Mouse (Mus musculus) spleen, embryonic (tissue): ENCODE measurements around the gene Catsper1.
"Not testable (repeated sequence)": the region's sequence is repeated elsewhere in the genome, so short reads cannot be mapped to it uniquely, and the experiment has no call there.

ENCODE experiments used
- CTCF ChIA-PET: fragments of 350-600 bp; sonication (Branson Sonifier 250); formaldehyde crosslinking; loops from one replicate; lab custom pipeline; 2022; lab: Charles Lee

Gene Catsper1

DNA sequence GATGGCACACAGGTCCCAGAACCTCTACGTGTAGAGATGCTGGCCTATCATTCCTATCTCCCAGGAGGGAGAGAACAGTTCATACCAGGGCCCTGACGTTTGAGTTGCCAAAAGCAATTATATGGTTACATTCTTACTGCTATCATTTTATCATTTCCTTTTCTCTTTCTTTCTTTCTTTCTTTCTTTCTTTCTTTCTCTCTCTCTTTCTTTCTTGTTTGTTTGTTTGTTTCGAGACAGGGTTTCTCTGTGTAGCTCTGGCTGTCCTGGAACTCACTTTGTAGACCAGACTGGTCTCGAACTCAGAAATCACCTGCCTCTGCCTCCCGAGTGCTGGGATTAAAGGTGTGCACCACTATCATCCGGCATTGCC lies 13.9 kb downstream of the Catsper1 start, which contains the start of gene Cst6:
TSS of gene Cst6 (minus strand) at position 73 of the 372 bp plus-strand sequence.
- CTCF ChIA-PET: not testable (repeated sequence)

DNA sequence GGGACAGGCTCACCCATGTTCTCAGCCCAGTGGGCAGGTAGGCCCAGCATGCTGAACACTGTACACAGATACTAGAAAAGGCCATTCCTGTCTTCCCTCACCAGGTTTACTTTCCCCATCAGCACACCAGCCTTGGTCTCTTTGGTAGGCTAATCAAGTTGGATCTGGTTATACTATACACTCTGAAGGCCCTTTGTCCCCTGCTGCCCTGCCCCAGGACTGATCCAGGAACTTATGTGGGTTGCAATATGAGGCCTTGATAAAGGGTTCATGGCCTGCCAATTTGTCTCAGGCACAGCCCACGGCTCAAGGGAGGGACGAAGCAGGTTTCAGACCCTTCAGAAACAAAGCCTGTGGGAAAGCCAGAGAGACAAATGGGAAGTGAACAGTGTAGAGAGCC lies 18.1 kb downstream of the Catsper1 start:
- CTCF ChIA-PET: no interaction called here

DNA sequence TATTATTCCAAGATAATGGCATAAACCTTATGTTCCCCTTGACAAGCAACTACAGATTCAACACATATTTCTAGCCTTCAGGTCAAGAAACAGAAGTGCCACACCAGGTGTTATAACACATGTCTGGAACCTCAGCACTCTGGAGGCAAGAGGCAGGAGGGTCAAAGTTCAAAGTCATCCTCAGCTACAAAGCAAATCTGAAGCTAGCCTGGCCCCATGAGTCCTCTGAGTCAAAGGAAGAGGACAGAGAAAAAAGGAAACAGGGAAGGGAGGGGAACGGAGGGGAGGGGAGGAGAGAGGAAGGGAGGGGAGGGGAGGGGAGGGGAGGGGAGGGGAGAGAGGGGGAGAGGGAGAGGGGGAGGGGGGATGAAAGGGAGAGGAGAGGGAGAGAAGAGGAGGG lies 20.5 kb downstream of the Catsper1 start:
- CTCF ChIA-PET: interaction anchor here (0.5 kb wide), 1 partner anchor 238 kb away, joined by 4 read pairs; no protein-coding TSS in a partner anchor

DNA sequence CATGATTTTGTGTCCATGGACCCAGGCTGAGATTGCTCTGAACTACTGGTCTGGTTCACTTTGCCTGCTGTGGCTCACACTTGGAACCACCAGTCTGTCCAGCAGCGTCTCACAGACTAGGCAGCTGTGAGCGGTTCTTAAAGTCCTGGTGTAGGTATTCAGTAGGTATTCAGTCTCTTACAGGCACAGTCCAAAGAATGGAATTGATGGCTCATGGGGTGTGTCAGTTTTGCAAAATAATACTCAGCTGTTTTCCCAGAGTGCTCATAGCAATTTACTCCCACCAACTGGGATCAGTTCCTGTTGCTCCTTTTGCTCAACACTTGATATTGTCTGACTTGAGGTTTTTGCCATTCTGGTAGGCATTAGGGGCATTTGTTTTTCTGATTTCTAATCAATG lies 26.6 kb downstream of the Catsper1 start:
- CTCF ChIA-PET: no interaction called here

DNA sequence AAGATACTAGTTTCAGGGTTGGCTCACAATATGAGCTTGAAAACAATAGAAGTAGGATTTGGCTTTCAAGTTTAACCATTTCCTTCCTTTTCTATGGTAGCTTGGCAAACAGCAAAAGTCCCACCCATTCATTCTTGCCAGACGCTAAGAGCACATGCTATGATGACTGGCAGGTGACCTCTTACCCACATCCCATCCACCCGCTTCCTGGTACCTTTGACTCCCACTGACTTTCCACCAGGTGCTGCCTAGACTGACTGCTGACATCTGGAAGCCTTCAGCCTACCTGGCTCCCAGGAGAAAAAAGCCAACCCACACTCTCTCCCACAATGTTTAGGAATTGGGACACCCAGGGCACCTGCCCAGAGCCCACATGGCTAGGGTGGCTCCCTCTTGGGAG lies 28.6 kb downstream of the Catsper1 start:
- CTCF ChIA-PET: no interaction called here

DNA sequence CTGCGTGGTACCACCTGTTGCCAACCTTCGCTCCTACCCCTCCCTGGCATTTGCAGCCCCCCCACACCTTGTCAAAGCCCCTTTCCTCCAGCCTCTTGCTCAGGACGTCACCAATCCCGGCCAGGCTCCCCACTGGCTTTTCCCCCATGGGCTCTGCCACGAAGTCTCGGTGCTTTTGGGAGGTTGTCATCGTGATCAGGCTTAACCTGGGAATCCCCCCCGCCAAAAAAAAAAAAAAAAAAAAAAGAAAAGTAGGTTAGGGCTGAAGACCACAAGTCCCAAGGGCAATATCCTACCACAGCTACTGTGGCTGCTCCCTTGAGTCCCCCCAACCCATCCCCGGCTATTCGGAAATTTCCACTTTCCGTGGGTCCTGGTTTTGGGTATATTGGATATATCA lies 30.2 kb downstream of the Catsper1 start:
- CTCF ChIA-PET: interaction anchor here (0.7 kb wide), 1 partner anchor 344 kb away, joined by 3 read pairs; no protein-coding TSS in a partner anchor

DNA sequence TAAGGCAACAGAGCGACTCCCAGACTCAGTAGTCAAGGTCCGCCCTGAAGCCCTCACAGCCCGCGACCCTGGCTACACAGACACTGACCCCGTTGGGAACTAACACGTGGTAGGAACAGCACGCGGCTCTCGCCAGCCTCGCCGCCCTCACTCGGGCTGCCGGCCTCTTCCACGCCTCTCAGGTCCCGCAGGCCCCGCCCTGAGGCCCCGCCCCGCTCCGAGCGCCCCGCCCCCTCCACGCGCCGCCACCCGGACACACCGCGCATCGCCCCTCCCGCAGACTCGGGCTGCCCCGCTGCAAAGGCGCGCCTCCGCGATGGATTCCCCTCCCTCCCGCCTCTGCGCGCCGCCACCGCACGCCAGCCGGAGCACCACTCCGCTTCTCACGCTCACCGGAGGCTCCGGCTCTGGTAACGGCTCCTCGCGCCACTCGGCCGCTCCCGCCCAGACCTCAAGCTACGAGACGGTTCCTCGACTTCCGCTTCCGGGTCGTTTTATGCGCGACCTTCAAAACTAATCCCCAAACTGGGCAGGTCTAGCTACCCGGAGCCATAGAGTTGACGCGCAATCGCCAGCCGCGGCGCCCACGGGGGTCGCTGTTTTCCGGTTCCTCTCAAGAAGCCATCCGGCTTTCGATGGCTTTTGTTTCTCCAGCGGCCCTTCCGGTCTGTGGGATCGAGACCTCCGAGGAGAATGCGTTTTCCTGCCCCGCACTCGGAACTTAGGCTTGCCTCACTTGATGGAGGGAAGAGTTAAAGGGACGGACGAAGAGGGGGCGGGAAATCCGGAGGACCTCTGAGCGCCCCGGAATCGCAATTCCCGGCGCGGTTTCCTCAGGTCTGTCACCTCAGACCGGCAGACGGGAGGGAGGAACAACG lies 30.9 kb downstream of the Catsper1 start, which contains the start of gene Eif1ad:
TSS of gene Eif1ad (plus strand) at position 567 of the 878 bp plus-strand sequence.
- CTCF ChIA-PET: interaction anchor here (0.7 kb wide), 1 partner anchor 345 kb away, joined by 3 read pairs; no protein-coding TSS in a partner anchor

DNA sequence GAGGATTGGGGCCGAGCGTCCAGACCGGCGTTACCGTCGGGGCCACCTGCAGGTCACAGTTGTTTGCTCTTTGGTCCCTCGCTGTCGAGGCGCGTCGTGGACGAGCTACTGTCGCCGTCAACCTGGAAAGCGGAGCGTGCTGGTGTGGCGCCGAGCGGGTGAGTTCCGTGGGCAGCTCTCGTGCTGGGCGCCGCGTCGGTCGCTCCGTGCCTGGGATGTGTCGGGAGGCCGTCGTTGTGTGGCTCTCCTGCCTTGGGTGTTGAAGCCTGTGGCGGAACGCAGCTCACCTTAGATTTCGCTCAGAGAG lies 31.5 kb downstream of the Catsper1 start, which contains the start of gene Banf1:
TSS of gene Banf1 (minus strand) at position 116 of the 307 bp plus-strand sequence.
- CTCF ChIA-PET: interaction anchor here (0.7 kb wide), 1 partner anchor 29 kb away, joined by 3 read pairs; no protein-coding TSS in a partner anchor

DNA sequence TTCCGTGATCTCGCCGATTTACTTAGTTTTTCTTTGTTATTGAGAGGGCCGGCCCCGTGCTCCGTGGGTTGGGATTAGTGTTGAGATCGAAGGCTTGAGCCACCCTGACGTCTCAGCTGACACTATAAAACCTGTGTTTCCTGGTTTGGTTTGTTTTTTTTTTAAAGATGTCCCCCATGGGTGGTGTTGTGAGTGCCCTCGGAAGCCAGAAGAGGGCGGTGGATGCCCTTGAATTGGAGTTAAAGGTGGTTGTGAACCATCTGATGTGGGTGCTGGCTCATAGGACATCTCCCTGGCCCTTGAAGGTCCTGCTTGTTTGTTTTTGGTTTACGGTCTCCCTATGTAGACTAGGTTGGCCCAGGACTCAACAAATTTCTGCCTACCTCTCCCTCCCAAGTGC lies 31.9 kb downstream of the Catsper1 start:
- CTCF ChIA-PET: interaction anchor here (0.7 kb wide), 1 partner anchor 29 kb away, joined by 3 read pairs; no protein-coding TSS in a partner anchor

DNA sequence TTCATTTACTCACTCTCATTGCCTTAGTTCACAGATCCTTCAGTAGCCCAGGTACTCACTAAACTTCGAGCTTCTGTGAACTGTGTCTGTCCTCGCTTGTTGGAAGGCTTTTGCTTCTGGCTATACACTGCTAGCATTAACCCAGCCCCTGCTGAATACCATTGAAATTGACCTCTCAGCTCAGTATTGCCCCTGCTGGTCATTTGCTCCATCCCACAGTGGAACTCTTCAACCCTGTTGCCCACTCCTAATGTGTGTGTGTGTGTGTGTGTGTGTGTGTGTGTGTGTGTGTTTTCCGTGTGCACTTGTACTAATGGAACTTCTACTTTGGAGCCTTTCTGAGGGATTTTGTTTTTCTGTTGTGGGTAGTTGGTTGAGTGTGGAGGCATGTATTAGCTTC lies 35.4 kb downstream of the Catsper1 start:
- CTCF ChIA-PET: no interaction called here

DNA sequence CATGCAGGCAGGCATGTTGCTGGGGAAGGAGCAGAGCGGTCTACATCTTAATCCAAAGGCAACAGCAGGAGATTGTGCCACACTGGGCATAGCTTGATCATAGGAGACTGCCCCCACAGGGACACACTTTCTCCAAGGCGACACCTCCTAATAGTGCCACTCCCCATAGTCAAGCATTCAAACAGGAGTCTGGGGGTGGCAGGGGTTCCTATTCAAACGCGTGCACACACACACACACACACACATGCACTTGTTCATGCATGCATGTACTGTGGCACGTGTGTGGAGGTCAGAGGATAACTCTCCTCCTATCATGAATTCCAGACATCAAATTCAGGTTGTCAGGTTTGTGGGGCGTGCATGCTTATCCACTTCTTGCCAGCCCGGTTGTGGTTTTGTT lies 37.2 kb downstream of the Catsper1 start:
- CTCF ChIA-PET: no interaction called here

DNA sequence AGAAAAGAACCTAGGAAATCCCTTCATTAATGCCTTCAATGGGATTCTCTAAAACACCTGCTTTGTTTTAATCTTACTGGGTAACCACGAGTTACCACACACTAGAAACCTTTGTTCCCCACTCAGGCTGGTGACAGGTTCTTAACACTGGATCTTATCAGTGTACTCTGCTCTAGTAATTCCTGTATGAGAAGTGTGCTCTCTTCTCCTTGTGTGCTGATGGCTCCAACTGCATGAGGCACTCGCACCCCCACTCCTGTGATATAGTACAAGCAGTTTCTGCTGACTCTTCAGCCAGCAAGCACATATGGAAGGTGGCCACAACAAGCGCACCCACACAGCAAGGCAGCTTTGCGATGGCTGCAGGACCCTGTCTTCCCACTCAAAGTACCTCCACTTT lies 38.6 kb downstream of the Catsper1 start:
- CTCF ChIA-PET: no interaction called here

DNA sequence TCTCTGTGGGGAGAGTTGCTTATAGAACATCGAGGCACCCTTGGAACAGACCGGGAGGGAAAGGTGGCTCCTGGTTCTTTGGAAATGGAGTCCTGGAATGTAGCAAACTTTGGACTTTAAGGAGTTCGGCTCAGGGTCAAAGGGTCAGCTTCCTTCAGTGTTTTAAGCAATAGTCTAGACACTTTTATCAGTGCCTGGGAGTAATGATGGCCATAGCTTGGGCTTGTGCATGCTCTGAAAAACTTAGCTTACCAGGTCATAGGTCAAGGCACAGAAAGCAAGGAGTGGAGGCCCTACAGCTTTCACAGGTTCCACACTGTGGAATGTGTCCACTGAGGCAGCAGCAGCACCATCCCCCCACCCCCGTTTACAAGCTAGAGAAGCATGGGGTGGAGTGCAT lies 39.2 kb downstream of the Catsper1 start:
- CTCF ChIA-PET: no interaction called here

DNA sequence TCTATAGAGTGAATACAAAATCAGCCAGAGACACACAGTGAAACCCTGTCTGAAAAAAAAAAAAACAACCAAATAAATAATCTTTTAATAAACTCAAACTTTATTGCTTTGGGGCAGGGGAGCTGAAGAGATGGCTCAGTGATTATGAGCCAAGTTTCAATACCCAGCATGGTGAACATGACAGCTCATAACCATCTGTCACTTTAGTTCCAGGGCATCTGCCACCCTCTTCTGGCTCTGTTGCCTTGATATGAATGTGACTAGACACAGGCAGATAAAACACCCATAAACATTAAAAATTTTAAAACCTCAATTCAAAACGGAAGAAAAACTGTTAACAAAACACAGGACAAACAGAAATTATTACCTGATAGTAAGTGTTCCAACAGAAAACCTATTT lies 41.9 kb downstream of the Catsper1 start:
- CTCF ChIA-PET: no interaction called here

DNA sequence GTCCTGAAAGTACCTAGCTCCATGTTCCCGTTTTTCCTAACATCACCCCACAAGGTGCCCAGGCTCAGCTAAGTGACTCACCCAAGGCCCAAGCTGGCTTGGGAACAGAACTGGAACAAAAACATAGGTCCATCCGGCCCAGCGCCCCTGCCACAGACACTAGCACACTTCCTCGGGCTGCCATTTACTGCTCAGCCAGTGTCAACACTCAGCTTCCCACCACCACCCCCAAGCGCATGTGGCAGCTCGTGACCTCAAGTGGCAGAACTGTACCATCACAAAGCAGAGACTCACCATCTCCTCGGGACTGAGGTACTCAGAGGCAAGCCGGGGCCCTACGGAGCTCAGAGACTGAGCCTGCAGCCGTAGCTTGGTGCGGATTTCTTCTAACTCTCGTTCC lies 47.8 kb downstream of the Catsper1 start:
- CTCF ChIA-PET: no interaction called here

DNA sequence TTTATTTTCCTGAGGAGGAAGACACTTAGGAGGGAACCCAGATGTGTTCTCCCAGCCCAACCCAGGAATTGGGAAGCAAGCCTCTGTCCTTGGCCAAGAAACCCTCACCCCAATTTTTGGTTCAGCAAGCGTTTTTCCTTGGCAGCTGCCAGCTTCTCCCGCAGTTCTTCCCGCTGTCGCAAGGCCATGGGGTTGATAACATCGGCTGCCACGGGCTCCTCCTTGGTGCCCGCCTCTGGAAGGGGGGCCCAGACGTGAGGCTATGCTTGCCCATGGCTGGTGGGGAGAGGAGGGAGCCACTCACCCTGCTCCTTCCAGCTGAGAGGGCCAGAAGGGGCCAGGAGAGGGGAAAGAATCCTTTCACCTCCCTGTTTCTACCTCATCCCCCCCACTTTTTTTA lies 49.2 kb downstream of the Catsper1 start:
- CTCF ChIA-PET: no interaction called here

DNA sequence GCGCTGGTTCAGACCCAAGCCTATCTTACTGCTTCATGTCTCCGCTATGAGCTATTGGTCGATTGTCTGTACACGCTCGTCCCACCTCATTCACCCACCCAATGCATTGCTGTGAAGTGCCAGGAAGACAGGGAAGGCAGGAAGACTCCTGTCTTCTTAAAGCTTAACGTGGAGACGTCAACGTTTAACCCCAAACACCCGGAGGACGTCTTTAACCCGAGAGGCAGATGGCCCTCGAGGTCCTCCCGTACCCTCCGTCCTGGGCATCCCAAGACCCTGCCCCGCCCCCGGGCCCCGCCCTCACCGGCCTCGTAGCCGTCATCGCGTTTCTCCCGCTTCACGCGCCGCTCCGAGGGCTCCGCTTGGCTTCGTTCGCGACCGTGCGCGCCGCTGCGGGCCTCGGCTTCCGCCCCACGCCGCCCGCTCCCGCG lies 52.5 kb downstream of the Catsper1 start:
- CTCF ChIA-PET: interaction anchor here (0.6 kb wide), 1 partner anchor 95 kb away, joined by 3 read pairs; no protein-coding TSS in a partner anchor

DNA sequence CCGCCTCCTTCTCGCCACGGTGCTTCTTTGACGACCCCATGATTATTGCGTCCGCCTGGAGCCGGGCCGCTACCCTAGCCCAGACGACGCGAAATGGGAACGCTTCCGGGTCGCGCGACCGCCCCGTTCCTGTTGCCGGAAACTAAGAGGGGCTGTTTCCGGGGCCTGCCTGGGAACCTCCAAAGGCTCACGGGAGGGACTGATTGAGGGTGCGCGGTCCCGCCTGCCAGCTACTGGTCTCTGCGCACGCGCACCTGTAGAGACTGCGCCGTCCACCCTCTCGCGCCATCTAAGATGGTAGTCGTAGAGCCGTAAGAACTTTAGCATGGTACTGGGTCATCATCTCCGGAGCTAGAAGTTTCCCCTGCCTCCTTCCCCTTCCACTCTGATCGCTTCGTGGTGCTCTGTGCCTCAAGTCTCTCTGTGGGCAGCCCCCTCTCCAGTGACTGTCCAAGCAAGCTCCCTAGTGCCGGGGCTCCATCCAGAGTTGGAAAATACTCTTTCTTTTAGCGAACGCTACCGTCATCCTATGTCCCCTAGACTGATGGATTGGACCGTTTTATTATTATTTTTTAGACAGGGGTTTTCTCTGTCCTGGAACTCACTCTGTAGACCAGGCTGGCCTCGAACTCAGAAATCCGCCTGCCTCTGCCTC lies 53.2 kb downstream of the Catsper1 start, which contains the start of gene Sart1:
TSS of gene Sart1 (minus strand) at position 116 of the 655 bp plus-strand sequence.
- CTCF ChIA-PET: interaction anchor here (0.6 kb wide), 1 partner anchor 96 kb away, joined by 3 read pairs; no protein-coding TSS in a partner anchor

DNA sequence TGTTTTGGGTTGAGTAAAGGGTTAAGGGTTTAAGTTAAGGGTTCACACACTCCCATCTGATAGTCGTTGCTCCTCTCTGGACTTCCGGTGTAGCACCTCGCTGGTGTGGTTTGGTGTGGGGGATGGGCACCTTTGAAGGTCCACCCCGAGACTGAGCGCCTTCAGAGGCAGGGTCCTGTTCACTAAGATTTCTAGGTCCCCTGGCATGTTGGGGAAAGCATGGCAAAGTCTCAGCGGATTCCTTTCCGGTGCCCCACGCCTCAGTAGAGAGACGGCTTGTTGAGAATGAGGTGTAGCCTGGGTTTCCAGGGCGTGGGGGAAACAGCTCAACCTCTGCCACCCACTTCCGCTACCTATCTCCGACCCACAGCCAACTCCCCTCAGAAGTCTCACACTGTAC lies 54.1 kb downstream of the Catsper1 start:
- CTCF ChIA-PET: interaction anchor here (1.1 kb wide), 2 partner anchors 15 to 16 kb away, joined by 3 to 4 read pairs; no protein-coding TSS in a partner anchor

DNA sequence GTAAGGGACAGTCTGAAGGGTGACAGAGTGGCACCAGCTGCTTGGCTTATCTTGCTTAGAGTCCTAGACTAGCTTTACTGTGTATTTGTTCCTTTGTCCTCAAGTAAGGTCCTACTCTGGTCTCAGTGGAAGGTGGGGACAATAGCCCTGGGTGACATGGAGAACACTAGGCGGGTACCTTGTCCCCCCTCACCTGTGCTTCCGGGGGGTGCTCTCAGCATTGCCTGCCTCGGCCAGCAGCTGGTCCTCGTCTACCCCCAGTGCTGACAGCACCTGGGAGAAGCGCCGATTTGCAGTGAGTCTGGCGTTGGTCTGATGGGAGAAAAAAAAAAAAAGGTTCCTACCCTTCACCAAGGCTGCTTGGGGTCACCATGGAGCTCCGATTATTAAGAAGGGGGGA lies 54.9 kb downstream of the Catsper1 start:
- CTCF ChIA-PET: interaction anchor here (0.6 to 1.2 kb wide), 5 partner anchors 13 to 427 kb away, joined by 3 to 4 read pairs (median 3); no protein-coding TSS in a partner anchor

DNA sequence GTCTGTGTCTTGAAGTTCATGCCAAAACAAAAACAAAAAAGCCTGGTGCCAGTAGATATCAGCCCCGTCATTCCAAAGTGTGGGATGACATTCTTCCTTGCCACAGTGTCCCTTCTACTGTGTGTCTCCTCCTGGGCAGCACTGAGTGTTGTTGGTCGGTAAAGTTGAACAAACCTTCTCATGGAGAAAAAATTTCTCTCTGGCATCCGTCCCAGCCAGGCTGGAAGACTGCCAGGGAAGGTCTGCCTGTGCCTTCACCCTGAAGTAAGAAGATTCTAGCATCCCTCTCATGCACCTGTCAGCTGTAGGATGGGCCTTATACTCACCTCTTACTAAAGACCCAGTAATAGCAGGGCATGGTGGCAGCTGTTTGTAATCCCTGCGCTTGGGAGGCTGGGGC lies 57.4 kb downstream of the Catsper1 start:
- CTCF ChIA-PET: interaction anchor here (0.6 kb wide), 1 partner anchor 106 kb away, joined by 5 read pairs; no protein-coding TSS in a partner anchor
